Mouse (Mus musculus) liver (tissue): ENCODE measurements around the gene Vmn2r17.

Source experiments
- DNase-seq: peaks from one replicate; pipeline ENCODE4 v3.0.0-alpha.2; 2020; ENCODE audit warnings: mixed read lengths

Gene Vmn2r17

DNA sequence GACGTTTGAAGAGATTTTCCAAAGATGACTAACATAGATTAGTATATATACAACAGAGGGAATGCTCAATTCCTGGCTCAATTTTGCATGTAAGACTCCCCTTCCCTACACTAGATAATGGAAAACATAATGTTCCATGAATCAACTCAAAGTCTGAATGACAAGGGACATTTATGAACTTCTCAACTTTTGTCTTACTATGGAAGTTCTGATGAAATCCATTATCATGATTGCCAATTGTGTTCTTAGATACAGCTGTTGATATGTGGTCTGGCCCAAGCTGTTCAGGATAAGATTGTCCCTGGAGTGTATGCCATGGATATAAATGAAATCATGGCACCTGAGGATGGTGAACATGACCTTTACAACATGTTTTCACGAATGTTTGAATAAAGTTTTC, at the start of gene Vmn2r17:
Gene Vmn2r17, plus strand, starts transcription at position 301 of the 400 bp plus-strand sequence.
- no peak for DNase-seq

DNA sequence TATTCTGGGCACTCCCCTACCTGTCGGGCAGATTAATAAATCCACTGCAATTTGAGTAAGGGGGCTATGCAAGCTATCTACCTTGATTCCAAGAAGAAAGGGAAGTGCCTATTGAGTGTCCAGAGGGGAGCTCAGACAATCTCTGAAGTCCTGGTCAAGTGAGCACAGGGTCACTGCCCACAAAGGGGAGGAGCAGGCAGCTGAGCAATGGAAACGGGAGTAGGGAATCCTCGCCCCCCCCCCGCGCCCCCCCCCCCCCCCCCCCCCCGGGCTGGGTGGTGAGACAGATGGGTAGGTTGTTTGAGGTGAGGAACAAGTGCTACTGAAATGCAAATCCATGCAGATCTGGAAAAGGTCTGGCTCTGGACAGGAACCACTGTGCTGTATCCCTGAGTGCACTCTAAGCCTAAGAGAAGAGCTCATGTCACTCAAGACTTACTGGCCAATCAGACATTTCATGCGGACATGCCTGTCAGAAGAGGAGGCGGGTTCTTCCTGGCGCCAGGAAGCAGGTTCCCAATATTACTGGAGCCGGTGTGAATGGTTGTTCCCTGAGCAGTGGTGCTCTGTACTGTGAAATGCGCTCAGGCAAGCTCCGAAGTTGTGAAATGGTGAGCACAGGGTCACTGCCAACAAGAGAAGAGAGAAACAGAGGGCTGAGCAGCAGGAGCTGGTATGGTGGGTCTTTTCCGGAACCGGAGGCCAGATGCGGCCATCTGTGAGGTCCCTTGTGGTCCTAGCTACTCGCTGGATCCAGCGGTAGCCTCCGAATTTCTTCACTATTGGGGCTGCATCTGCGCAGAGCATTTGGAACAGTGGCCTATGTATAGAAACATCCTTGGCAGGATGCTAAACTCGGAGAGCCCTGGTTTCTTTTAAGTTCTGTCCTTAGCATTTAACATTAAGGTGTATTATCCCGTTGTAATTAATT, 47.4 kb downstream of the Vmn2r17 start:
- DNase-seq, result peak; percentile 4

DNA sequence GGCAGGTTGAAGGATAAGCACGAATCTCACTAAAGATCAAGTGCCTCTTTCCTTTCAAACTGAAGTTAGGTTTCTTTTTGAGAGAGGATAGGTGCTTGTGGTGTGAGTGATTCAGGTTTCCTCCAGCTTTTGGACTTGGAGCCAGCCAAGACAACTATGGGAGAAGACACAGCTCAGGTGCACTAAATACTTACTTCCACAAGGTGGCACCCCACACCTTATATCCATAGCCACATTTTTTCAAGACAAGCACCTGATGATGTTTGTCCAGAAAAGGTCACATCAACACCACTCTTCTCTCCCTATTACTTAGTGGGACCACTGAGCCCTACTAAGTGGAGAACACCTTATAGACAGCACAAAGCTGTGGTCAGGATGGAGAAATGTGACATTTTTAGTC, 87.2 kb downstream of the Vmn2r17 start:
- DNase-seq, result no peak
